Mouse (Mus musculus): ENCODE measurements at regions not wholly inside any gene's neighbourhood (a gene's known extent, or its start where the extent isn't known, plus 50 kb on each side); places are given as distances from the start of the nearest gene placed in this dataset.

DNA sequence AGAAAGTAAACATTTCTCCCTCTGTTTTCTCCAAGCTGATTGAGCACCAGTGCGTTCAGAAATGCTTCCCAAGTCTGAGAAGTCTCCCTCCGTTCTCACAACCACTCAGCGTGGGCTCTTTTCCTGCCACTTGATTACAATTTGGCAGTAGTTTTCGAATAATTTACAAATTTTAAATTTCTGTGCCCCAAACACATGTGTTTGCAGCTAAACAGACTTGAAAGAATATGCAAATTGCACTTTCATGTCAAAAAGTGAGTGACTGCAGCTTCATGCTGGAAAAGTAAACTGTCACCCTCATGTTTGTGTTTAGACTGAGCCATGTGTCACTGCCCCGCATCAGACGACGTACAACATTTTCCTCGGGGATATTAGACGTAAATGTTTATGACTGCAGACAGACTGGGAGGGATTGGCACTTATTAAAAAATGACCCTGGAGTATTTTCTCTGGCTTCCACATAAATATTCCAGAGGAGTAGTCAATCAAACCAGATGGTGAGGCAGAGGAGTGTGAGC, 70.6 kb upstream of the Six2 start:
- TF ChIP-seq POLR2A (IDR thresholded peaks at IDR 0.05; ENCODE audit: borderline replicate concordance, control insufficient read depth, low read depth, low read length) = no peak
- TF ChIP-seq CTCF (IDR thresholded peaks at IDR 0.05; ENCODE audit: control insufficient read depth, insufficient read depth, low read length) = no peak
- H3K4me1 ChIP-seq (ENCODE audit: control insufficient read depth, insufficient read depth, low read length) = no peaks in the 10 kb centered on the region
- no peak overlapping the region for H3K27ac ChIP-seq (ENCODE audit: control insufficient read depth, insufficient read depth, low read depth, low read length, poor library complexity)
- H3K4me3 ChIP-seq (replicated peaks; ENCODE audit: control insufficient read depth, low read depth, low read length) = no peak overlapping the region
- WGBS = 79% methylated on average over 9 of the region's 9 CpGs

DNA sequence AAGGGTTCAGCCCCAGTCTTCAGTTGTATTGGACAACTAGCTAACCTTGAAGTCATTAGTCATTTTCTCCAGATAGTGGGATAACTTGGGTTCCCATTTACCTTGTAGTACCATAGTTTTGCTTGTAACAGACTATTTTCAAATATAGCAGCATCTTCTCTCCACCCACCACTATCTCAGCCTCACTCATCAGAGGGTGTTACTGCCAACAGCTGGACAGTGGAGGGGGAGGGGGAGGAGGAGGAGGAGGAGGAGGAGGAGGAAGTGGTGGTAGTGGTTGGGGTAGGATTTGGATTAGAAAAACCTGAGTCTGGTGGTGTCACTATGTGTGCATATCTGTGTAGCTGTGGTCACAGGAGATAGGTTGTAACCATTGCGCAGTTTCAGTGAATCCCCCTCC, 69.6 kb upstream of the Six2 start:
- Histone ChIP-seq H3K27ac (ENCODE audit: control insufficient read depth, insufficient read depth, low read depth, low read length, poor library complexity) (no peak overlapping the region), H3K4me3 (replicated peaks; ENCODE audit: control insufficient read depth, low read depth, low read length) (no peak overlapping the region), H3K4me1 (ENCODE audit: control insufficient read depth, insufficient read depth, low read length) (no peaks in the 10 kb centered on the region)
- WGBS = 76% methylated on average over 1 of the region's 1 CpGs
- TF ChIP-seq POLR2A (IDR thresholded peaks at IDR 0.05; ENCODE audit: borderline replicate concordance, control insufficient read depth, low read depth, low read length) (no peak), CTCF (IDR thresholded peaks at IDR 0.05; ENCODE audit: control insufficient read depth, insufficient read depth, low read length) (no peak)

DNA sequence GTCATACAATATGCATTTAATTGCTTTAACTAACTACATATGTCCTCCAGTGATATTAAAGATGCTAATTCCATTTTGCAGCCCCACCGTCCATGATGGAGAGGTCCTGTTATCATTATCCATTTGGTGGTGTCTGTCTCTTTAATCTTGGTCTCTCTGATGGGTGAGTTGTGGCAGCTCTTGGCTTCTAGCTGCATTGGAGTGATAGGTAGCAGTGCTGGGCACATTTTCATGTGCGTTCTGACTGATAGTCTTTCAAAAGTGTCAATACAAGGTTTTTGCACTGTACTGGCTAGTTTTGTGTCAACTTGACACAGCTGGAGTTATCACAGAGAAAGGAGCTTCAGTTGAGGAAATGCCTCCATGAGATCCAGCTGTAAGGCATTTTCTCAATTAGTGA, 67.5 kb upstream of the Six2 start:
- H3K4me3 ChIP-seq (replicated peaks; ENCODE audit: control insufficient read depth, low read depth, low read length) = no peak overlapping the region
- WGBS = 73% methylated on average over 2 of the region's 2 CpGs
- TF ChIP-seq CTCF (IDR thresholded peaks at IDR 0.05; ENCODE audit: control insufficient read depth, insufficient read depth, low read length) (no peak), POLR2A (IDR thresholded peaks at IDR 0.05; ENCODE audit: borderline replicate concordance, control insufficient read depth, low read depth, low read length) (no peak)

DNA sequence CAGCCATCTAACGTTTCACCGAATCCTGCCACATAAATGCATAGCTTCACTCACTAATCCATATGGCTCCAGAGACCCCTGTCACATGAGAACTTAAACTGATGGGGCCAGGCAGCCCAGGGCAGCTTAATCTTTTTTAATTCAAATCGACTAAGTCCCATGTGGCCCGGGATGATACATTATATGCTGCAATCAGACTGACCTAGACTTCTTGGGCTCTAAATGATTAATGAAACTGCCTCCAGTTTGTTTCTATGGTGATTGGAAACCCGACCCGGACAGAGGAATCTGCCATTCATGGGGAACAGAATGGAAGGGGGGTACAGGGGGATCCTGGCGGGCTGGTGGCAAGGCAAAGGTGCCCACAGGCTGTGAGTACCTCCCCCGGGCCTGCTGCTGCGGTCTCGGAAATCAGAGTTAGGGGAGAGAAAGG, 60.6 kb upstream of the Six2 start:
- H3K4me1 ChIP-seq (ENCODE audit: control insufficient read depth, insufficient read depth, low read length) = no peaks in the 10 kb centered on the region
- TF ChIP-seq POLR2A (IDR thresholded peaks at IDR 0.05; ENCODE audit: borderline replicate concordance, control insufficient read depth, low read depth, low read length) (no peak), CTCF (IDR thresholded peaks at IDR 0.05; ENCODE audit: control insufficient read depth, insufficient read depth, low read length) (no peak)
- H3K27ac ChIP-seq (ENCODE audit: control insufficient read depth, insufficient read depth, low read depth, low read length, poor library complexity) = no peak overlapping the region
- 70% methylated on average over 10 of the region's 10 CpGs for WGBS
- no peak overlapping the region for H3K4me3 ChIP-seq (replicated peaks; ENCODE audit: control insufficient read depth, low read depth, low read length)

More for the DNA sequence above, 67.5 kb upstream of the Six2 start:
- Histone ChIP-seq H3K27ac (ENCODE audit: control insufficient read depth, insufficient read depth, low read depth, low read length, poor library complexity) (no peak overlapping the region), H3K4me1 (ENCODE audit: control insufficient read depth, insufficient read depth, low read length) (no peaks in the 10 kb centered on the region)

DNA sequence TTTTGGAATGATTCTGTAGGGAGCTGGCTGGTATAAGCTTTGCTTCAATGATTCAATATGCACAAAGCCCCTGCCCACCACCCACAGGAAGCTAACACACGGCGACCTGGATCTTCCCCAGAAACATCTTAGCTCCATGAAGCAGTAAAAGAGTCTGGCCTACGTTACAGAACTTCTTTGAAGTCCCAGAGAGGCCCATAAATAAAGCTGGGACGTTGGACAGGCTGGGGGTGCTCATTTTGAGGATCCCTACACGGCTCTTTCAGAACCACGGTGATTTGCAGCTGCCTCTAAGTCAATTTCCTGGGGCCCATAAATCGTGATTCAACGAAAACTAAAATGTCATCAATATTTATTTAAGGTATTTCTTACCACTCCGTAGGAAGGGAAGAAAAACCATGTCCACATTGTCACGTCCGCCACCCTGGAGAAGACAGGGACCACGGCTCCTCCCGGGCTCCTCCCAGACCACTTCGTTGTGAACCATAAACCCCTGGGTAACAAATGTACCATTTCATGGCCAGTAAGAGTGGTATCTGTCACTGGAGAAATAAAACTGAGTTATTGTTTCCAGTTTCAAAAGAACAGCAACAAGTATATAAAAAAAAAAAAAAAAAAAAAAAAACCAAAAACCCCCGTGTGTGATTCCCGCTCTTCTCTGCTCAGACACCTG, 60.0 kb upstream of the Six2 start:
- Histone ChIP-seq H3K4me1 (ENCODE audit: control insufficient read depth, insufficient read depth, low read length) (no peaks in the 10 kb centered on the region), H3K27ac (ENCODE audit: control insufficient read depth, insufficient read depth, low read depth, low read length, poor library complexity) (no peak overlapping the region), H3K4me3 (replicated peaks; ENCODE audit: control insufficient read depth, low read depth, low read length) (no peak overlapping the region)
- 59% methylated on average over 16 of the region's 16 CpGs for WGBS
- TF ChIP-seq CTCF (IDR thresholded peaks at IDR 0.05; ENCODE audit: control insufficient read depth, insufficient read depth, low read length) = no peak
- no peak for TF ChIP-seq POLR2A (IDR thresholded peaks at IDR 0.05; ENCODE audit: borderline replicate concordance, control insufficient read depth, low read depth, low read length)
